Mouse (Mus musculus) neural tube, embryonic 12.5 days (tissue): Measurements from ENCODE around the gene Asb16. TPM values are rescaled to one million over a fixed set of nuclear protein-coding genes. Genes with fewer than 3 reads are reported as not detected.

Source experiments
- ATAC-seq: fragments of 200-750 bp; cut with Nextera tagmentation; 2 replicates; pipeline ENCODE4 v1.8.0; 2017; ENCODE audit warnings: low read depth, mild to moderate bottlenecking, moderate TSS enrichment, moderate library complexity; ENCODE audit not compliant: low FRiP score
- H3K27ac ChIP-seq: fragments of 300-500 bp; sonication (generic); 2 replicates; pipeline ENCODE4 v1.5.1; 2016
- H3K27me3 ChIP-seq: fragments of 300-500 bp; sonication (generic); replicated peaks from 2 replicates; pipeline ENCODE4 v1.6.1; 2016; ENCODE audit warnings: mild to moderate bottlenecking
- H3K36me3 ChIP-seq: fragments of 300-500 bp; sonication (generic); 2 replicates; pipeline ENCODE4 v1.6.1; 2016; ENCODE audit warnings: mild to moderate bottlenecking
- H3K4me1 ChIP-seq: fragments of 300-500 bp; sonication (generic); 2 replicates; pipeline ENCODE4 v1.6.1; 2016
- H3K4me2 ChIP-seq: fragments of 300-500 bp; sonication (generic); replicated peaks from 2 replicates; pipeline ENCODE4 v1.6.1; 2016; ENCODE audit warnings: mild to moderate bottlenecking
- H3K4me3 ChIP-seq: fragments of 300-500 bp; sonication (generic); 2 replicates; pipeline ENCODE4 v1.5.1; 2016
- H3K9ac ChIP-seq: fragments of 300-500 bp; sonication (generic); 2 replicates; pipeline ENCODE4 v1.6.1; 2016; ENCODE audit warnings: mild to moderate bottlenecking
- H3K9me3 ChIP-seq: fragments of 300-500 bp; sonication (generic); 2 replicates; pipeline ENCODE4 v1.6.1; 2016; ENCODE audit warnings: mild to moderate bottlenecking
- WGBS: fragments of 180-500 bp; shearing (Covaris S2); methylation state at CpG from one replicate; pipeline ENCODE4 v1.1.7; 2016; 5-methylcytosine and 5-hydroxymethylcytosine counted together
- polyA plus RNA-seq: library from polyadenylated mRNA; unstranded; fragments of >200 nt; fragmentation: Nextera tagmentation; extraction: Ambion mirVana; gene quantifications from 2 replicates; pipeline ENCODE4 v1.2.1, GENCODE M21; 2016

Asb16 gene
- polyA plus RNA-seq, 1 experiment from 2014 or later, result not detected

DNA sequence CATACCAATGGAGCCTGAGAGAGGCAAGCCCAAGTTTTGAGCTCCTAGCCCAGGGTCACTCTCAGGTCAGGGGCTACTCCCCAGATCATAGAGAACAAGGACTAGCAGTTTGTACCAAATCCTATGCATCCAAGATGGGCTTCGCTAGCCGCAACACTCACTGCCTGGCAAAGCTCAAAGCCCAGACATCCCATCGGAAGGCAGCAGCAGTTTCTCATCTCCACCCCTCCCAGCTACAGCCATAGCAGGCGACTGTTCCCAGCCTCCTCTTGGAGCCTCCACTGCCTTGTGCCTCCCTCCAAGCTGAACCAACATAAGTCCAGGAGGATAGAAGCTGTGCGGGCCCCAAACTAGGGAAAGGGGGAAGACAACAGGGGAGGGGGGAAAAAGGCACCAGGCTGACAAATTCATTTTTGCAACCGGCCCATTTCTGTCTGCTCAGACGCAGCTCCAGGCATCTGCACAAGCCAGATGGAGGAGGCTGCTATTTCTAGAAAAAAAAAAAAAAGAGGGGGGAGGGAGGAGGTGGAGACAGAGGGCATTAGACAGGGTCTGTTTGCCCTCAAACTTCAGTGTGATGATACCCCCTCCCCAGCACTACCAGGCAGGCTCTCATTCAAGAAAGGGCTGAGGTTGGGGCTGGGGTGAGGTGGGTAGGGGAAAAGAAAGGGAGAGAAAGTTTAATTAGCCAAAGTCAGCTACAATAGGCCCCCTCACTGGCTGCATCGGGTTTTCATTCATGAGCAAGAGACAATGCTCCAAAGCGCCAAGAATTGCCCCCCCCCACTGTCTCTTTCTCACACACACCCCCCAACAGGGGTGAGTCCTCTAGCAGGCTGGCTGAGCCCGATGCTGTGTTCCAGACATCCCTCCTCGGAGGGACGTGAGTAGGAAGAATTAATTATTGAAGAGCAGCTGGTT is 41.0 kb upstream of the Asb16 start:
- no peaks in the 10 kb centered on the region for H3K27me3 ChIP-seq
- ATAC-seq, result peak; percentile 59
- peak overlapping the region; percentile 68 for H3K27ac ChIP-seq
- 13% methylated on average over 12 of the region's 12 CpGs for WGBS
- H3K4me2 ChIP-seq, result peak overlapping the region; percentile 87
- H3K9me3 ChIP-seq, result no peaks in the 10 kb centered on the region
- H3K4me3 ChIP-seq, result peak overlapping the region; percentile 93
- peaks cover 19% of the 10 kb centered on the region; the same call in 1 of the 2 replicates for H3K36me3 ChIP-seq
- peak overlapping the region; percentile 54 for H3K9ac ChIP-seq
- H3K4me1 ChIP-seq, result peaks cover 70% of the 10 kb centered on the region

DNA sequence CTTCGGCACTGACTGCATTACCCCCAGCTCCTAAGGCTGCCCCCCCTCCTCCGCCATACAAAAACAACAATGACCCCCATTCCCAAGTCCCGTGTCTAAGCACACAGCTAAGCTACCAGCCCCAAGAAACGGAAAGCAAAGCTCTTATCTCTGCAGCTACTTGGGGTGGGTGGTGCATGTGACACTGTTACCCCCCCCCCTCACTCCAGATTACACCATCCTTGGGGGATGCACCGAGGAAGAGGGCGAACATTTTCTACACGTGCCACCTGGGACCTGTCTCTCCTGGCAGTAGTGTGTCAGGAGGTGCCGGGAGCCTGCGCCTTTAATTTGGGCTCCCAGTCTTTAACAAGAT is 40.4 kb upstream of the Asb16 start:
- WGBS, result 19% methylated on average over 9 of the region's 9 CpGs
- H3K4me3 ChIP-seq, result peak overlapping the region; percentile 93
- H3K27ac ChIP-seq, result peak overlapping the region; percentile 68; the same call in 1 of the 2 replicates
- 0 out of 2 replicates have a peak, but pooled peaks cover 15% of the 10 kb centered on the region for H3K36me3 ChIP-seq
- peak; percentile 8 for ATAC-seq
- no peaks in the 10 kb centered on the region for H3K9me3 ChIP-seq
- no peaks in the 10 kb centered on the region for H3K27me3 ChIP-seq
- peak overlapping the region; percentile 92 for H3K9ac ChIP-seq
- peak overlapping the region; percentile 87 for H3K4me2 ChIP-seq
- peaks cover 64% of the 10 kb centered on the region for H3K4me1 ChIP-seq

DNA sequence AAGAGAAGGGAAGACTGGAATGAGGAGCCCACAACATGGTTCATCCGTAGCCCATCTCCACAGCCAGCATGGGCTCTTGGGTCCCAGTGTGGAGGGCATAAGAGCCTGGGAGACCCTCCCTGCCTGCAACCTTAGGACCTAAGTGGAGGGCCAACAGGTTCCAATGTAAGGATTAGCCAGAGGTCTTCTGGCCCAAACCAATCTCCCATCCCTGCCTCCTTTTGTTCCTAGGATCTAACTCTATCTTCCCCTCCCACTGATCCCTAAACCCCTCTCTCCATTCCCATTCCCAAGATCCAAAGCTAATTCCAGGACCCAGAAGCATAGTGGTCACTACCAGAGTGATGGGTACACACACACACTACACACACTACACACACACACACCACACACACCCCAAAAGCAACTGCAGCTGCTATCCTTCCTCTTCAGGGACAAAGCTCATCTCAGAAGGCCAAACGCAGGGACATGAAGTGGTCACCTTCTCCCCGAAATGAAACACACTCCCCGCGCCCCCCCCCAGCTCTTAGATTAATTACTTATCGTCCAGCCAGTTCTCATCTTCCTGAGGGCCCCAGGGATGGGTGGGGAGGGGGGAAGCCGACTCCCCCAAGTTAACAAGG is 39.8 kb upstream of the Asb16 start:
- peak overlapping the region; percentile 89; the same call in 1 of the 2 replicates for H3K27ac ChIP-seq
- WGBS, result 15% methylated on average over 7 of the region's 7 CpGs
- no peak for ATAC-seq
- no peaks in the 10 kb centered on the region for H3K9me3 ChIP-seq
- H3K4me2 ChIP-seq, result peak overlapping the region; percentile 87
- H3K4me1 ChIP-seq, result peaks cover 58% of the 10 kb centered on the region
- peak overlapping the region; percentile 93 for H3K4me3 ChIP-seq
- H3K27me3 ChIP-seq, result no peaks in the 10 kb centered on the region
- peak overlapping the region; percentile 92 for H3K9ac ChIP-seq
- 0 out of 2 replicates have a peak, but pooled peaks cover 15% of the 10 kb centered on the region for H3K36me3 ChIP-seq

DNA sequence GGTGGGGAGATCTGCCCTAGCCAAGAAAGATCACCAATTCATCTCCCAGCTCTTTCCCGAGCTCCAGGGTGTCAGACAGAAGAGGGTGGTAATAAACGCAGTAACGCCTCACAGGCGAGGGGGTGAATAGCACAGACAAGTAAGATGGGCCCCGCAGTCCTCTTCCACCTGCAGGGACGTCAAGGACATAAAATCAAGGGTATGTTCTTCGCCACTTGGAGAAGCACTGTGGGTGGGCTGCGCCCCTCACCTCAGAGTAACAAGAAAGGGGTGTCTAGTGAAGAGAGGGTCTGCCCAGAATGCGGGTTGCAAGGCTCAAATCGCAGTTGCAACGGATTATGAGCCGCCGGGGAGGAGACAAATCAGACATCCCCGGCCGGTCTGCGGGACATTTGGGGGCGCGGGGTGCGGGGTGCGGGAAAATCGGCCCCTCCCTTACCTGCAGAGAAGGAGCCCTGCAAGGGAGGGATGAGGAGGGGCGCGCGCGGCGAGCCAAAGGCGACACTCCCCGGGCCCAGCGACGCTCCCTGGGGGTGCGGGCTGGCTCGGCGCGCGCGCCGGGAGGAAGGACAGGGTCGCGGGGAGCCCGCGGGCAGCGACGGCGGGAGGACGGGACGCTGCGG is 39.1 kb upstream of the Asb16 start:
- Histone ChIP-seq H3K27me3 (no peaks in the 10 kb centered on the region), H3K4me2 (peak overlapping the region; percentile 87), H3K27ac (peak overlapping the region; percentile 89), H3K4me3 (peak overlapping the region; percentile 93), H3K4me1 (peaks cover 51% of the 10 kb centered on the region), H3K9me3 (no peaks in the 10 kb centered on the region), H3K36me3 (0 out of 2 replicates have a peak, but pooled peaks cover 8% of the 10 kb centered on the region), H3K9ac (peak overlapping the region; percentile 92)
- peak; percentile 23; the same call in 1 of the 2 replicates for ATAC-seq
- WGBS, result 1% methylated on average over 43 of the region's 47 CpGs

DNA sequence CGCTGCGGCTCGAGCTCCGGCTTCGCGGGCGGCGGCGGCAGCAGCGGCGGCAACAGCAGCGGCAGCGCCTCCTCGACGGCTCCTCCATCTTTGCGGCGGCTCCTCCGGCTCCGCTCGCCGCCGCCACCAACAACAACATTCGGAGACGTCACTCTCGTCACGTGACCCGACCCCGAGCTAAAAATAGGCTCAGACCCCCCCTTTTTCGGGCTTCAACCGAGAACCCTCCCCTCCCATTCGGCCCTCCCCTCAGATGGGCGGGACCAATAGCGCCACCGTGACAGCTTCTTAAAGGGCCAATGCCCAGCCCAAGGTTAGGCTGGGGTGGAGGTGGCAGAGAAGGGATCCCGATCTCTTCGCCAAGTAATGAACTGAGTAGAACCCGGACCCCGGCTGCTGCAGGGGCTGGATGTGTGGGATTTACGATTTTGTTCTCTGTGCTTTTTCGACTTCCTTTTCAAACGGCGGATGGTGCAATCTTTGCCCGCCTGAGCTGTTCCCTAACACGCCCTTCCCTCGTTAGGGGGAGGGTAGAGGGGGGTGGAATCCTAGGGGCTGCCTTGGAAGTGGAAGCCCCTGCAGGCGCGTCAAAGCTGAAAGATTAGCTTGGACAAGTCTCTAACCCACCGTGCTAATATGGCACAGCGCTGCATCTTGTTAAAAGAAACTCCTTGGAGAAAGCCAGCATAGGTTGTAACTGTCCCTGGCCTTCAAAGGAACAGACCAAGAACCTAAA is 38.4 kb upstream of the Asb16 start, which contains the start of gene Hdac5:
TSS of gene Hdac5 (minus strand) at position 161 of the 736 bp plus-strand sequence.
- Histone ChIP-seq H3K4me2 (peak within 1 kb of the TSS; percentile 87), H3K4me1 (peaks cover 44% of the 10 kb centered on the region), H3K27ac (peak within 1 kb of the TSS; percentile 89), H3K27me3 (no peaks in the 10 kb centered on the region), H3K9ac (peak within 1 kb of the TSS; percentile 92), H3K9me3 (no peaks in the 10 kb centered on the region), H3K36me3 (0 out of 2 replicates have a peak, but pooled peaks cover under 1% of the 10 kb centered on the region), H3K4me3 (peak within 1 kb of the TSS; percentile 93)
- under 1% methylated on average over 48 of the region's 49 CpGs for WGBS
- peak; percentile 75 for ATAC-seq

DNA sequence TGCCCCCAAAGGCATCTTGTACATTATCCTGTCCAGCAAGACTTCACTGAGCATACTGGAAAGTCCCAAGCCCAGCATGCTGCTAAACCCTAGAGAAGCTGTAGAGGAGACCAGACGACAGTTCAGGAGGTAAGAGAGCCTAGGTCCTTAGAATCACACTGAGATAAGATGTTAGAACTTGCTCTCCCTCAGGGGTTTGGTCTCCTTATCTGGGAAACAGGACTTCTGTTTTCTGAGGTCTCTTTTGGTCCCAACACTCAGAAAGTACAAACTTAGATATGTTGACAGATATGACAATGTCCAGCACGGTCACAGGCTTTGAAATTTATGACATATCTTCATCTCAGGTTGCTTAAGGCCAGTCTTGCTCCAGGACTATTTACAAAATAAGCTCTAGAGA is 32.5 kb upstream of the Asb16 start:
- Histone ChIP-seq H3K36me3 (no peaks in the 10 kb centered on the region), H3K27ac (no peak overlapping the region), H3K27me3 (no peaks in the 10 kb centered on the region), H3K4me3 (no peak overlapping the region), H3K9ac (no peak overlapping the region), H3K9me3 (no peaks in the 10 kb centered on the region), H3K4me1 (no peaks in the 10 kb centered on the region), H3K4me2 (no peak overlapping the region)
- no peak for ATAC-seq
- WGBS, result 74% methylated on average over 2 of the region's 2 CpGs

DNA sequence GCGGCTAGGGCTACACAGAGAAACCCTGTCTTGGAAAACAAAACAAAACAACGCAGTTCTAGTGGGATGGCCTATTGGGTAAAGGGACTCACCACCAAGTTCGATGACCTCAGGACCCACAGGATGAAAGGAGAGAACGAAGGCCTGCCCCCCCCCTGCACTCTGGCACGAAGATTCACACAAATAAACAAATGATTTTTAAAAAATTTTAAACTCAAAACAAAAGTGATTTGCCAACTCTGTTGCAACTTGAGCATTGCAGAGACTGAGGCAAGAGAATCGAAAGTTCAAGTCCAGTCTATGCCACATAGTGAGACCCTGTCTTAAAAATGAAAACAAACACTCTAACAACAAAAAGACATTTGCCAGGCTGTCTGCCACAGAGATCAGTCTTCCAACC is 27.9 kb upstream of the Asb16 start:
- Histone ChIP-seq H3K4me3 (no peak overlapping the region), H3K9me3 (no peaks in the 10 kb centered on the region), H3K4me1 (peaks cover 13% of the 10 kb centered on the region; the same call in 1 of the 2 replicates), H3K9ac (no peak overlapping the region), H3K36me3 (no peaks in the 10 kb centered on the region), H3K27ac (no peak overlapping the region), H3K4me2 (no peak overlapping the region), H3K27me3 (no peaks in the 10 kb centered on the region)
- no peak for ATAC-seq
- 85% methylated on average over 6 of the region's 6 CpGs for WGBS

DNA sequence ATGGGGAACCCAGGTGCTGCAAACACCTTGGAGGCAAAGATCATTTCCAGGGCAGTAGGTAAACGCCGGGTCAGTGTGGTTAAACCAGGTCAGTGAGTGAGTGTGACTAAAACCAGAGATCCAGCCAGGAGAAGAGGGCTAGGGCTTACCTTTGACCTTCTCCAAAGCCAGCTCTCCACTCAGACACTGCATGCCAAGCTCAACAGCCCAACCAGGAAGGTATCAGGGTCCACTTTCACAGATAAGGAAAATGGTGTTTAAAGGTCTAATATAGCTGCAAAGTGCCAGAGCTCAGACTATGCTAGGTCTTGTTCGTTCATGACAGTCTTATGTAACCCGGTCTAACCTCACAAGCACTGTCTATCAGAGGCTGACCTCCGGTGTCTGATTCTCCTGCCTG is 27.3 kb upstream of the Asb16 start:
- H3K36me3 ChIP-seq, result no peaks in the 10 kb centered on the region
- H3K4me3 ChIP-seq, result no peak overlapping the region
- no peaks in the 10 kb centered on the region for H3K9me3 ChIP-seq
- H3K27ac ChIP-seq, result no peak overlapping the region
- peaks cover 17% of the 10 kb centered on the region; the same call in 1 of the 2 replicates for H3K4me1 ChIP-seq
- H3K4me2 ChIP-seq, result no peak overlapping the region
- no peaks in the 10 kb centered on the region for H3K27me3 ChIP-seq
- WGBS, result 85% methylated on average over 5 of the region's 5 CpGs
- no peak for ATAC-seq
- H3K9ac ChIP-seq, result no peak overlapping the region

DNA sequence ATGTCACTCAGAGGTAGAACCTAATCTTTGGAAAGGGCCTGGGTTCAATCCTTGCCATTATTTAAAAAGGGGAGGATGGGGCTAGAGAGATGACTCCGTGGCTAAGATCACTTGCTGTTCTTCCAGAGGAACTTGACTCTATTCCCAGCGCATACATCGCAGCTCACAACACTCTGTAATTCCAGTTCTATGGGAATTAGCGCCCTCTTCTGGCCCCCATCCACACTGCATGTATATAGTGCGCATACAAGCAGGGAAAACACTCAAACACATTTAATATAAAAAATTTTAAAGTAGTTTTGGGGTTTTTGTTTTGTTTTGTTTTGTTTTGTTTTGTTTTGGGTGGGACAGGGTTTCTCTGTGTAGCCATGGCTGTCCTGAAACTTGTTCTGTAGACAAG is 26.7 kb upstream of the Asb16 start:
- no peak overlapping the region for H3K4me2 ChIP-seq
- peaks cover 17% of the 10 kb centered on the region; the same call in 1 of the 2 replicates for H3K4me1 ChIP-seq
- 55% methylated on average over 5 of the region's 5 CpGs for WGBS
- no peak overlapping the region for H3K9ac ChIP-seq
- H3K36me3 ChIP-seq, result no peaks in the 10 kb centered on the region
- H3K27me3 ChIP-seq, result no peaks in the 10 kb centered on the region
- H3K9me3 ChIP-seq, result no peaks in the 10 kb centered on the region
- H3K4me3 ChIP-seq, result no peak overlapping the region
- no peak for ATAC-seq
- no peak overlapping the region for H3K27ac ChIP-seq

DNA sequence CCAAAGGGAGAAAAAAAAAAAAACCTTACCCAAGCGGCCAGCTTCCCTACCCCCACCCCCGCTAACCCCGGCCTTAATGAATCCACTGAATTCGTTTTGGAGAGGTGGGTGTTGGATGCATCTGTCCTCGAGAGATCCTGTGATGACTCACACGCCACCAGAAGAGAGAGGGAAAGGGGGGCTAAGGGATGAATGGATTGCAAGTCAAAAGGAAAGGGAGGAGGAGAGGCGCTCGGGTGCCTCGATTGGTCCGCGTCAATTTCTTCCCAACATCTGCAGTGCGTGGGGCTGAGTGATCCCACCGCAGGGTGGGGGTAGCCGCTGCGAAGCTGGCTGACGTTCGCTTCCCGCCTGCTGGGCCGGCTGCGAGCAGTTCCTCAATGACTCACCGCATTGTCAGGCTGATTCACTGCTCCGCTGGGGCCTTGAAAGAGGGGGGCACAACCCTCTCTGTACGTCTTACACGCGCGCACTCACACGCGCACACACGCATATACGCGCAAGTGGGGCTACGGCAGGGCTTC is 23.6 kb upstream of the Asb16 start:
- peak overlapping the region; percentile 65 for H3K4me2 ChIP-seq
- peaks cover 27% of the 10 kb centered on the region for H3K4me1 ChIP-seq
- H3K4me3 ChIP-seq, result peak overlapping the region; percentile 34
- peak overlapping the region; percentile 39; the same call in 1 of the 2 replicates for H3K27ac ChIP-seq
- WGBS, result 1% methylated on average over 32 of the region's 32 CpGs
- H3K9ac ChIP-seq, result peak overlapping the region; percentile 55
- no peaks in the 10 kb centered on the region for H3K9me3 ChIP-seq
- no peaks in the 10 kb centered on the region for H3K36me3 ChIP-seq
- peak; percentile 67 for ATAC-seq
- H3K27me3 ChIP-seq, result no peaks in the 10 kb centered on the region

DNA sequence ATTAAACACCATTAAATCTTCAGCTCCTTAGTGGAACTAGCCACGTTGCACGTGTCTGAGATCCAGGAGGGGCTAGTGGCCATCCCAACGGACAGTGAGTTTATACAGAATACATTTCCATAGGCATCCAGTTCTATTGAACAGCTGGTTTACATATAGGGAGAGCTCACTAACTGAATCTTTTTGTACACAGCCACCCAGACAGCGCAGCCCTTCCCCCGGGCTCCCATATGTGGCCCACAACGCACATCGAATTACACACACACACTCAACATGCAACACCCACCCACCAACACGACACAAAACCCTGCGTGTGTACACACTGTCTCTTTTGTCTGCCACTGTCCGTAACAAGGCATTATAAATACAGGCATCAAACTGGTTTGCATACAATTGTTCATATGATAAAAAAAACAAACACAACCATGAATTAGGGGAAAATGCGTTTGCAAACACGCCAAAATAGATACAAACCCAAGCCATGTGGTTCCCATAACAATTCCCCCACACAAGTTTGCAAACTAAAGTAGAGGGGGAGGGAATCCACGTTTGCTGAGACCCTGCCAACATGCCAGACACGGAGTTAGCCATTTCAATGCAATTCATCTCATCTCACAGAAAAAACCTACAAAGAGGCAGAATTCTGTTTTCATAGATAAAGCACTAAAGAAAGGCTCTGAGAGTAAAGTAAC is 22.8 kb upstream of the Asb16 start:
- WGBS, result 52% methylated on average over 14 of the region's 14 CpGs
- Histone ChIP-seq H3K36me3 (no peaks in the 10 kb centered on the region), H3K27ac (no peak overlapping the region), H3K4me2 (peak overlapping the region; percentile 65), H3K27me3 (no peaks in the 10 kb centered on the region), H3K9ac (peak overlapping the region; percentile 55), H3K4me3 (no peak overlapping the region; the same call in 1 of the 2 replicates), H3K4me1 (peaks cover 27% of the 10 kb centered on the region), H3K9me3 (no peaks in the 10 kb centered on the region)
- ATAC-seq, result no peak
